Mouse (Mus musculus) myocyte (in vitro differentiated cells): ENCODE data around the gene Rae1. TPM values are rescaled to one million over a fixed set of nuclear protein-coding genes. Genes with fewer than 3 reads are reported as not detected.
A peak's percentile ranks its signal among the peaks of the same experiment; 100 is the strongest.

Experiments used
- H3K27me3 ChIP-seq: one replicate; pipeline ENCODE4 v1.6.1; 2011; ENCODE audit not compliant: control insufficient read depth, insufficient read depth, insufficient read length
- H3K36me3 ChIP-seq: one replicate; pipeline ENCODE4 v1.6.1; 2011; ENCODE audit not compliant: control insufficient read depth, insufficient read depth
- H3K4me2 ChIP-seq: one replicate; pipeline ENCODE4 v1.6.1; 2011; ENCODE audit warnings: low read depth, control low read depth
- H3K4me3 ChIP-seq: one replicate; pipeline ENCODE4 v1.5.1; 2011; ENCODE audit warnings: mild to moderate bottlenecking, control low read depth, moderate library complexity
- H3K79me2 ChIP-seq: one replicate; pipeline ENCODE4 v1.6.1; 2011; ENCODE audit not compliant: control insufficient read depth, insufficient read depth
- H3ac ChIP-seq: one replicate; pipeline ENCODE4 v1.6.1; 2011; ENCODE audit not compliant: control insufficient read depth, insufficient read length
- CEBPB ChIP-seq: IDR thresholded peaks from 2 replicates; pipeline ENCODE4 v1.6.1; 2011; ENCODE audit warnings: mild to moderate bottlenecking, moderate library complexity; ENCODE audit not compliant: poor library complexity, insufficient read depth, severe bottlenecking
- E2F4 ChIP-seq: IDR thresholded peaks from one replicate; pipeline ENCODE4 v1.6.1; 2011; ENCODE audit warnings: mild to moderate bottlenecking, control low read depth, moderate library complexity; ENCODE audit not compliant: insufficient read depth
- MAX ChIP-seq: IDR thresholded peaks from one replicate; pipeline ENCODE4 v1.6.1; 2011; ENCODE audit warnings: low read depth, mild to moderate bottlenecking, control low read depth
- MYOD1 ChIP-seq, 3 experiments: IDR thresholded peaks; one replicate each; pipeline ENCODE4 v1.6.1; 2011; ENCODE audit warnings: control low read depth in 2 of 3, low read depth in 2 of 3, mild to moderate bottlenecking in 2 of 3, moderate library complexity in 1 of 3; ENCODE audit not compliant: insufficient read length in 2 of 3, control insufficient read depth in 1 of 3
- MYOG ChIP-seq, 3 experiments: IDR thresholded peaks; one replicate each; pipeline ENCODE4 v1.6.1; 2011; ENCODE audit warnings: control low read depth in 2 of 3, low read depth in 2 of 3, mild to moderate bottlenecking in 2 of 3; ENCODE audit not compliant: insufficient read length in 2 of 3, control insufficient read depth in 1 of 3, insufficient read depth in 1 of 3
- POLR2A ChIP-seq: IDR thresholded peaks from one replicate; pipeline ENCODE4 v1.6.1; 2011; ENCODE audit warnings: low read depth, mild to moderate bottlenecking, control low read depth, moderate library complexity; ENCODE audit not compliant: insufficient read length
- POLR2AphosphoS2 ChIP-seq: IDR thresholded peaks from one replicate; pipeline ENCODE4 v1.6.1; 2011; ENCODE audit warnings: low read depth, control low read depth; ENCODE audit not compliant: insufficient read length
- REST ChIP-seq: IDR thresholded peaks from one replicate; pipeline ENCODE4 v1.6.1; 2011; ENCODE audit warnings: mild to moderate bottlenecking, control low read depth, moderate library complexity; ENCODE audit not compliant: insufficient read depth, insufficient read length
- SRF ChIP-seq: IDR thresholded peaks from one replicate; pipeline ENCODE4 v1.6.1; 2011; ENCODE audit warnings: low read depth; ENCODE audit not compliant: control insufficient read depth, insufficient read length
- TCF12 ChIP-seq: IDR thresholded peaks from one replicate; pipeline ENCODE4 v1.6.1; 2011; ENCODE audit warnings: mild to moderate bottlenecking, control low read depth; ENCODE audit not compliant: poor library complexity, insufficient read depth, severe bottlenecking
- TCF3 ChIP-seq: IDR thresholded peaks from one replicate; pipeline ENCODE4 v1.6.1; 2011; ENCODE audit warnings: low read depth, control low read depth; ENCODE audit not compliant: insufficient read length
- USF1 ChIP-seq: IDR thresholded peaks from one replicate; pipeline ENCODE4 v1.6.1; 2011; ENCODE audit warnings: low read depth, mild to moderate bottlenecking, control low read depth, moderate library complexity
- polyA plus RNA-seq: library from polyadenylated mRNA; unstranded; fragments of >200 nt; fragmentation: generic; extraction: Trizol; gene quantifications from one replicate; pipeline ENCODE4 v1.2.1, GENCODE M21; 2012; ENCODE audit warnings: missing spikeins

Rae1 gene
- polyA plus RNA-seq, 1 experiment, result 68.4 TPM

GRCm38 (mm10) chr2:173037827-173038607, 38.1 kb downstream of the Rae1 start:
- H3K27me3 ChIP-seq, result no peaks in the 10 kb centered on the region
- no peaks in the 10 kb centered on the region for H3K79me2 ChIP-seq
- no peak for TF ChIP-seq POLR2A
- peak; percentile 21 for TF ChIP-seq POLR2AphosphoS2
- no peak for TF ChIP-seq MYOG (IDR thresholded peaks at IDR 0.05; ENCODE audit: control insufficient read depth in 1 of 3, insufficient read depth in 1 of 3, insufficient read length in 2 of 3, low read depth in 2 of 3)
- TF ChIP-seq MAX, result no peak
- TF ChIP-seq MYOD1 (IDR thresholded peaks at IDR 0.05; ENCODE audit: control insufficient read depth in 1 of 3, insufficient read length in 2 of 3, low read depth in 2 of 3), result no peak
- no peak for TF ChIP-seq TCF3
- TF ChIP-seq REST, result no peak
- TF ChIP-seq CEBPB, result no peak
- H3K4me3 ChIP-seq, result no peak overlapping the region
- no peak overlapping the region for H3ac ChIP-seq
- peaks cover 4% of the 10 kb centered on the region for H3K36me3 ChIP-seq
- no peak overlapping the region for H3K4me2 ChIP-seq

- Histone ChIP-seq H3ac (no peak overlapping the region), H3K4me2 (no peak overlapping the region), H3K36me3 (peaks cover 4% of the 10 kb centered on the region), H3K79me2 (no peaks in the 10 kb centered on the region), H3K27me3 (no peaks in the 10 kb centered on the region), H3K4me3 (no peak overlapping the region)
- TF ChIP-seq TCF3 (no peak), REST (no peak), E2F4 (no peak), MYOG (IDR thresholded peaks at IDR 0.05; ENCODE audit: control insufficient read depth in 1 of 3, insufficient read depth in 1 of 3, insufficient read length in 2 of 3, low read depth in 2 of 3) (no peak), POLR2A (no peak), MAX (no peak), POLR2AphosphoS2 (no peak), SRF (no peak), MYOD1 (IDR thresholded peaks at IDR 0.05; ENCODE audit: control insufficient read depth in 1 of 3, insufficient read length in 2 of 3, low read depth in 2 of 3) (no peak), TCF12 (no peak), USF1 (no peak), CEBPB (no peak)
Measured at GRCm38 (mm10) chr2:173039041-173039440, 39.1 kb downstream of the Rae1 start.

GRCm38 (mm10) chr2:173040803-173041202, 40.9 kb downstream of the Rae1 start:
- Histone ChIP-seq H3K79me2 (no peaks in the 10 kb centered on the region), H3K36me3 (no peaks in the 10 kb centered on the region), H3K4me3 (no peak overlapping the region), H3ac (no peak overlapping the region), H3K4me2 (no peak overlapping the region), H3K27me3 (no peaks in the 10 kb centered on the region)
- no peak for TF ChIP-seq E2F4
- no peak for TF ChIP-seq TCF12

- H3ac ChIP-seq, result no peak overlapping the region
- H3K27me3 ChIP-seq, result no peaks in the 10 kb centered on the region
- TF ChIP-seq CEBPB, result no peak
- TF ChIP-seq USF1, result no peak
- no peak for TF ChIP-seq REST
- TF ChIP-seq MYOG (IDR thresholded peaks at IDR 0.05; ENCODE audit: control insufficient read depth in 1 of 3, insufficient read depth in 1 of 3, insufficient read length in 2 of 3, low read depth in 2 of 3), result no peak
- no peak for TF ChIP-seq MYOD1 (IDR thresholded peaks at IDR 0.05; ENCODE audit: control insufficient read depth in 1 of 3, insufficient read length in 2 of 3, low read depth in 2 of 3)
- no peak for TF ChIP-seq POLR2A
- no peak for TF ChIP-seq TCF12
- TF ChIP-seq SRF, result no peak
- no peaks in the 10 kb centered on the region for H3K79me2 ChIP-seq
- H3K4me2 ChIP-seq, result no peak overlapping the region
- no peak overlapping the region for H3K4me3 ChIP-seq
- no peaks in the 10 kb centered on the region for H3K36me3 ChIP-seq
Measured at GRCm38 (mm10) chr2:173041242-173041641, 41.3 kb downstream of the Rae1 start.

GRCm38 (mm10) chr2:173041893-173042292, 42.0 kb downstream of the Rae1 start:
- TF ChIP-seq POLR2AphosphoS2 (no peak), MYOD1 (IDR thresholded peaks at IDR 0.05; ENCODE audit: control insufficient read depth in 1 of 3, insufficient read length in 2 of 3, low read depth in 2 of 3) (no peak), E2F4 (no peak), TCF3 (no peak), TCF12 (no peak), MYOG (IDR thresholded peaks at IDR 0.05; ENCODE audit: control insufficient read depth in 1 of 3, insufficient read depth in 1 of 3, insufficient read length in 2 of 3, low read depth in 2 of 3) (no peak), MAX (no peak), USF1 (no peak), REST (no peak)
- Histone ChIP-seq H3K4me3 (no peak overlapping the region), H3ac (no peak overlapping the region), H3K4me2 (no peak overlapping the region), H3K27me3 (no peaks in the 10 kb centered on the region), H3K36me3 (no peaks in the 10 kb centered on the region), H3K79me2 (no peaks in the 10 kb centered on the region)
